Mouse (Mus musculus) forebrain, embryonic 15.5 days (tissue): ENCODE data around the gene Ptprd. TPM values are rescaled to one million over a fixed set of nuclear protein-coding genes. Genes with fewer than 3 reads are reported as not detected.

Experiments
- ATAC-seq: fragments of 200-750 bp; cut with Nextera tagmentation; replicated peaks from 2 replicates; pipeline ENCODE4 v1.8.0; 2017; ENCODE audit warnings: mild to moderate bottlenecking, moderate TSS enrichment, moderate library complexity
- H3K27ac ChIP-seq: fragments of 300-500 bp; sonication (generic); replicated peaks from 2 replicates; pipeline ENCODE4 v1.5.1; 2015; ENCODE audit warnings: mild to moderate bottlenecking, inconsistent platforms
- H3K27me3 ChIP-seq: fragments of 300-500 bp; sonication (generic); 2 replicates; pipeline ENCODE4 v1.6.1; 2015; ENCODE audit warnings: inconsistent platforms
- H3K36me3 ChIP-seq: fragments of 300-500 bp; sonication (generic); 2 replicates; pipeline ENCODE4 v1.6.1; 2015; ENCODE audit warnings: mild to moderate bottlenecking, inconsistent platforms
- H3K4me1 ChIP-seq: fragments of 300-500 bp; sonication (generic); 2 replicates; pipeline ENCODE4 v1.6.1; 2015; ENCODE audit warnings: inconsistent platforms
- H3K4me2 ChIP-seq: fragments of 300-500 bp; sonication (generic); replicated peaks from 2 replicates; pipeline ENCODE4 v1.6.1; 2015; ENCODE audit warnings: mild to moderate bottlenecking, inconsistent platforms
- H3K4me3 ChIP-seq: fragments of 300-500 bp; sonication (generic); 2 replicates; pipeline ENCODE4 v1.5.1; 2015; ENCODE audit warnings: mild to moderate bottlenecking, inconsistent platforms
- H3K9ac ChIP-seq: fragments of 300-500 bp; sonication (generic); replicated peaks from 2 replicates; pipeline ENCODE4 v1.6.1; 2015; ENCODE audit warnings: mild to moderate bottlenecking, inconsistent platforms
- H3K9me3 ChIP-seq: fragments of 300-500 bp; sonication (generic); 2 replicates; pipeline ENCODE4 v1.6.1; 2016; ENCODE audit warnings: inconsistent platforms
- WGBS: fragments of 180-500 bp; shearing (Covaris S2); methylation state at CpG from one replicate; pipeline ENCODE4 v1.1.7; 2015; ENCODE audit warnings: mixed read lengths; 5-methylcytosine and 5-hydroxymethylcytosine counted together
- polyA plus RNA-seq: library from polyadenylated mRNA; unstranded; fragments of >200 nt; fragmentation: Nextera tagmentation; extraction: Ambion mirVana; gene quantifications from 2 replicates; pipeline ENCODE4 v1.2.1, GENCODE M21; 2015

Gene Ptprd
- polyA plus RNA-seq, 1 experiment from 2014 or later, result 124 TPM

GRCm38 (mm10) chr4:76004161-76004560, 2207.6 kb downstream of the Ptprd start:
- no peak overlapping the region for H3K4me3 ChIP-seq
- H3K4me1 ChIP-seq, result peaks cover 15% of the 10 kb centered on the region
- no peak overlapping the region for H3K9ac ChIP-seq
- no peaks in the 10 kb centered on the region for H3K36me3 ChIP-seq
- H3K4me2 ChIP-seq, result no peak overlapping the region
- 81% methylated on average over 2 of the region's 2 CpGs for WGBS
- no peak for ATAC-seq
- H3K9me3 ChIP-seq, result no peaks in the 10 kb centered on the region
- H3K27ac ChIP-seq, result no peak overlapping the region
- no peaks in the 10 kb centered on the region for H3K27me3 ChIP-seq

GRCm38 (mm10) chr4:76000258-76000657, 2211.5 kb downstream of the Ptprd start:
- no peaks in the 10 kb centered on the region for H3K9me3 ChIP-seq

GRCm38 (mm10) chr4:75995841-75996240, 2215.9 kb downstream of the Ptprd start:
- Histone ChIP-seq H3K36me3 (no peaks in the 10 kb centered on the region), H3K27me3 (no peaks in the 10 kb centered on the region), H3K9ac (no peak overlapping the region), H3K4me3 (no peak overlapping the region), H3K4me2 (no peak overlapping the region), H3K27ac (no peak overlapping the region), H3K4me1 (no peaks in the 10 kb centered on the region; the same call in 1 of the 2 replicates), H3K9me3 (no peaks in the 10 kb centered on the region)
- no peak for ATAC-seq
- WGBS, result 12% methylated on average over 4 of the region's 4 CpGs

More at GRCm38 (mm10) chr4:76000258-76000657, 2211.5 kb downstream of the Ptprd start:
- H3K36me3 ChIP-seq, result no peaks in the 10 kb centered on the region
- H3K9ac ChIP-seq, result no peak overlapping the region
- H3K27me3 ChIP-seq, result no peaks in the 10 kb centered on the region
- no peak overlapping the region for H3K4me2 ChIP-seq
- 87% methylated on average over 2 of the region's 2 CpGs for WGBS
- no peak for ATAC-seq
- H3K4me1 ChIP-seq, result no peaks in the 10 kb centered on the region
- H3K4me3 ChIP-seq, result no peak overlapping the region
- no peak overlapping the region for H3K27ac ChIP-seq

GRCm38 (mm10) chr4:75994576-75994975, 2217.2 kb downstream of the Ptprd start:
- no peak overlapping the region for H3K4me3 ChIP-seq
- no peaks in the 10 kb centered on the region for H3K9me3 ChIP-seq
- no peak overlapping the region for H3K9ac ChIP-seq
- no peaks in the 10 kb centered on the region for H3K27me3 ChIP-seq
- no peak overlapping the region for H3K27ac ChIP-seq
- H3K4me1 ChIP-seq, result no peaks in the 10 kb centered on the region; the same call in 1 of the 2 replicates
- no peak overlapping the region for H3K4me2 ChIP-seq
- 33% methylated on average over 4 of the region's 4 CpGs for WGBS
- H3K36me3 ChIP-seq, result no peaks in the 10 kb centered on the region
- ATAC-seq, result no peak

GRCm38 (mm10) chr4:75993092-75993491, 2218.7 kb downstream of the Ptprd start:
- Histone ChIP-seq H3K27me3 (no peaks in the 10 kb centered on the region), H3K36me3 (no peaks in the 10 kb centered on the region), H3K4me3 (no peak overlapping the region), H3K9ac (no peak overlapping the region), H3K27ac (no peak overlapping the region), H3K4me1 (no peaks in the 10 kb centered on the region; the same call in 1 of the 2 replicates), H3K9me3 (no peaks in the 10 kb centered on the region), H3K4me2 (no peak overlapping the region)
- no peak for ATAC-seq
- 70% methylated on average over 7 of the region's 7 CpGs for WGBS

- H3K36me3 ChIP-seq, result no peaks in the 10 kb centered on the region
- no peak overlapping the region for H3K4me2 ChIP-seq
- H3K9ac ChIP-seq, result no peak overlapping the region
- no peak overlapping the region for H3K4me3 ChIP-seq
- no peaks in the 10 kb centered on the region for H3K9me3 ChIP-seq
- no peaks in the 10 kb centered on the region for H3K27me3 ChIP-seq
- no peak for ATAC-seq
- WGBS, result 73% methylated on average over 6 of the region's 6 CpGs
- no peaks in the 10 kb centered on the region; the same call in 1 of the 2 replicates for H3K4me1 ChIP-seq
- H3K27ac ChIP-seq, result no peak overlapping the region
Measured at GRCm38 (mm10) chr4:75991621-75992245, 2220.0 kb downstream of the Ptprd start.

- no peak overlapping the region for H3K4me3 ChIP-seq
- no peaks in the 10 kb centered on the region for H3K27me3 ChIP-seq
- no peaks in the 10 kb centered on the region for H3K4me1 ChIP-seq
- H3K36me3 ChIP-seq, result no peaks in the 10 kb centered on the region
- ATAC-seq, result no peak
- no peak overlapping the region for H3K9ac ChIP-seq
- no peak overlapping the region for H3K27ac ChIP-seq
- WGBS, result 88% methylated on average over 3 of the region's 3 CpGs
- H3K9me3 ChIP-seq, result no peaks in the 10 kb centered on the region
- H3K4me2 ChIP-seq, result no peak overlapping the region
Measured at GRCm38 (mm10) chr4:75974728-75975127, 2237.0 kb downstream of the Ptprd start.

- Histone ChIP-seq H3K4me2 (no peak overlapping the region), H3K9ac (no peak overlapping the region), H3K27ac (no peak overlapping the region), H3K9me3 (no peaks in the 10 kb centered on the region), H3K4me1 (no peaks in the 10 kb centered on the region), H3K27me3 (no peaks in the 10 kb centered on the region), H3K4me3 (no peak overlapping the region), H3K36me3 (no peaks in the 10 kb centered on the region)
- 52% methylated on average over 1 of the region's 1 CpGs for WGBS
- ATAC-seq, result peak; percentile 95
Measured at GRCm38 (mm10) chr4:75973322-75973721, 2238.4 kb downstream of the Ptprd start.

- H3K4me2 ChIP-seq, result no peak overlapping the region
- ATAC-seq, result no peak
- H3K27me3 ChIP-seq, result no peaks in the 10 kb centered on the region
- no peak overlapping the region for H3K4me3 ChIP-seq
- no peaks in the 10 kb centered on the region for H3K9me3 ChIP-seq
- H3K36me3 ChIP-seq, result no peaks in the 10 kb centered on the region
- no peak overlapping the region for H3K9ac ChIP-seq
- 89% methylated on average over 2 of the region's 2 CpGs for WGBS
- H3K4me1 ChIP-seq, result peaks cover 6% of the 10 kb centered on the region; the same call in 1 of the 2 replicates
- H3K27ac ChIP-seq, result no peak overlapping the region
Measured at GRCm38 (mm10) chr4:75969961-75970360, 2241.8 kb downstream of the Ptprd start.

- H3K9me3 ChIP-seq, result no peaks in the 10 kb centered on the region
- H3K4me3 ChIP-seq, result no peak overlapping the region
- ATAC-seq, result no peak
- 71% methylated on average over 2 of the region's 2 CpGs for WGBS
- H3K27ac ChIP-seq, result no peak overlapping the region
- peaks cover 6% of the 10 kb centered on the region; the same call in 1 of the 2 replicates for H3K4me1 ChIP-seq
- no peaks in the 10 kb centered on the region for H3K36me3 ChIP-seq
- no peaks in the 10 kb centered on the region for H3K27me3 ChIP-seq
- H3K9ac ChIP-seq, result no peak overlapping the region
- no peak overlapping the region for H3K4me2 ChIP-seq
Measured at GRCm38 (mm10) chr4:75968618-75969017, 2243.1 kb downstream of the Ptprd start.

GRCm38 (mm10) chr4:75965810-75966209, 2246.0 kb downstream of the Ptprd start:
- Histone ChIP-seq H3K4me1 (peaks cover 6% of the 10 kb centered on the region; the same call in 1 of the 2 replicates), H3K36me3 (no peaks in the 10 kb centered on the region), H3K4me3 (no peak overlapping the region), H3K9ac (no peak overlapping the region), H3K27me3 (no peaks in the 10 kb centered on the region), H3K27ac (no peak overlapping the region), H3K4me2 (no peak overlapping the region), H3K9me3 (no peaks in the 10 kb centered on the region)
- WGBS, result 76% methylated on average over 3 of the region's 3 CpGs
- no peak for ATAC-seq

- no peaks in the 10 kb centered on the region for H3K9me3 ChIP-seq
- no peaks in the 10 kb centered on the region for H3K36me3 ChIP-seq
- H3K4me3 ChIP-seq, result no peak overlapping the region
- no peak for ATAC-seq
- H3K27ac ChIP-seq, result no peak overlapping the region
- WGBS, result 91% methylated on average over 2 of the region's 2 CpGs
- peaks cover 6% of the 10 kb centered on the region; the same call in 1 of the 2 replicates for H3K4me1 ChIP-seq
- no peak overlapping the region for H3K9ac ChIP-seq
- H3K4me2 ChIP-seq, result no peak overlapping the region
- H3K27me3 ChIP-seq, result no peaks in the 10 kb centered on the region
Measured at GRCm38 (mm10) chr4:75962916-75963315, 2248.8 kb downstream of the Ptprd start.

GRCm38 (mm10) chr4:75961865-75962264, 2249.9 kb downstream of the Ptprd start:
- H3K9ac ChIP-seq, result no peak overlapping the region
- no peak for ATAC-seq
- H3K36me3 ChIP-seq, result no peaks in the 10 kb centered on the region
- no peak overlapping the region for H3K4me2 ChIP-seq
- WGBS, result 79% methylated on average over 2 of the region's 2 CpGs
- no peak overlapping the region for H3K4me3 ChIP-seq
- peaks cover 5% of the 10 kb centered on the region; the same call in 1 of the 2 replicates for H3K4me1 ChIP-seq
- H3K9me3 ChIP-seq, result no peaks in the 10 kb centered on the region
- H3K27ac ChIP-seq, result no peak overlapping the region
- no peaks in the 10 kb centered on the region for H3K27me3 ChIP-seq
